Mouse (Mus musculus): Measurements from ENCODE around the gene Cyb5r3.

GRCm38 (mm10) chr15:83220368-83221013 lies 48.1 kb upstream of the Cyb5r3 start:
- TF ChIP-seq CTCF (IDR thresholded peaks at IDR 0.05; ENCODE audit: extremely low read depth, insufficient read depth, insufficient read length, insufficient replicate concordance) = no peak
- TF ChIP-seq POLR2A (IDR thresholded peaks at IDR 0.05; ENCODE audit: low read depth, low read length) = no peak

Data from spleen, adult 2 months (tissue).